17 mouse cellular contexts compared by ENCODE assay signal in the genomic region with DNA sequence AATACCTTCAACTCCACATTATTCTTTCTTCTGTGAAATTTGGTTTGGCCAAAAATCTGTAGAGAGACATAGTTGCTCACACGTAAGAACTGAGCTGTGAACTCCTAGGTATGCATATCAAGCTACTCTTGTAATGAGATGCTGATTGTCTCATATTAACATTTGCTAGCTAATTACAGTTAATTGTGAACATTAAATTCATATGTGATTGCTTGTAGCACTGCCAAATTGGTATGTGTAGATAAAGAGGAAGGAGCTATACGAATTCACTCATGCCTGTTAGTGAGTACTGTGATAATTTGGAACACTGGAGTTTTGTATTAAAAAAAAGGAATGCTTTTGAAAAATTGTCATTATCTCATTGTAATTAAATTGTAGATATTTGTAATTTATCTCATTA.
"Had no signal": no experiment of that assay in that cellular context is flagged by ENCODE, and none has a peak within 500 bp of the region (broad histone marks: within the 10 kb centered on the region; RNA-seq: fewer than 3 reads in every experiment).

No protein-coding gene starts in this region.

- H3K9ac ChIP-seq: lung, embryonic 14.5 days; midbrain, embryonic 12.5 days; neural tube, embryonic 12.5 days had no signal

- H3K4me1 ChIP-seq: midbrain, embryonic 10.5 days; midbrain, embryonic 12.5 days; neural tube, embryonic 12.5 days had no signal

- H3K36me3 ChIP-seq: midbrain, embryonic 10.5 days; midbrain, embryonic 12.5 days; neural tube, embryonic 12.5 days had no signal

- H3K9me3 ChIP-seq: midbrain, embryonic 10.5 days; midbrain, embryonic 12.5 days; neural tube, embryonic 12.5 days had no signal

- H3K27ac ChIP-seq: midbrain, embryonic 10.5 days; midbrain, embryonic 12.5 days; neural tube, embryonic 12.5 days had no signal

- H3K4me3 ChIP-seq: midbrain, embryonic 10.5 days; midbrain, embryonic 12.5 days; myocyte; neural tube, embryonic 12.5 days had no signal

- H3K4me2 ChIP-seq: lung, embryonic 14.5 days; midbrain, embryonic 12.5 days; neural tube, embryonic 12.5 days had no signal

- DNase-seq: lung, adult 18-20 months; lung, embryonic 14.5 days; lung, postnatal 10 days; lung, postnatal 4 days; midbrain, embryonic 14.5 days; retina, postnatal 1 day; right cerebral cortex, adult 18-20 months; right cerebral cortex, postnatal 25 days; right cerebral cortex, postnatal 4 days; spleen, adult 18-20 months; thymus, adult 18-20 months; thymus, postnatal 14 days; thymus, postnatal 36 days had no signal

- H3K27me3 ChIP-seq: midbrain, embryonic 12.5 days; neural tube, embryonic 12.5 days had no signal
